Mouse (Mus musculus): ENCODE measurements at regions not wholly inside any gene's neighbourhood (a gene's known extent, or its start where the extent isn't known, plus 50 kb on each side); places are given as distances from the start of the nearest gene placed in this dataset.

DNA sequence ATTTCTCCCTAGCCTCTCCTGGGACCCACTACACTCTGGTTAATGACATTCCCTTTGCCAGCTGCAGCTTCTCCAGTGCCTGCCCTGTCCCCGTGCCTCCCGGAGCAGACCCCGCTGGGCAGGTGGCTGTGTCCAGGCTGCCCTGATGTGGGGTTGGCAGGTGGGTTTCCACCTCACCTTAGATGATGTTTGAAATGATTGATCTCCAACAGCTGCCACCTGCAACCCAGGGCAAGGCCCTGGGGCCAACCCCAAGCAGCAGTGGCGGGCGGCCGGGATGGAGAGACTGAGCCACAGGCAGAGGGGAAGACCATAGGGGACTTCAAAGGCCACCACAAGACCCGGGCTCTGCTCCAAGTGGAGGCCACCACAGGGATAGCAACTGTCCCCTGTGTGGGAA is 93.6 kb upstream of the Mvb12b start:
- no peak for DNase-seq

DNA sequence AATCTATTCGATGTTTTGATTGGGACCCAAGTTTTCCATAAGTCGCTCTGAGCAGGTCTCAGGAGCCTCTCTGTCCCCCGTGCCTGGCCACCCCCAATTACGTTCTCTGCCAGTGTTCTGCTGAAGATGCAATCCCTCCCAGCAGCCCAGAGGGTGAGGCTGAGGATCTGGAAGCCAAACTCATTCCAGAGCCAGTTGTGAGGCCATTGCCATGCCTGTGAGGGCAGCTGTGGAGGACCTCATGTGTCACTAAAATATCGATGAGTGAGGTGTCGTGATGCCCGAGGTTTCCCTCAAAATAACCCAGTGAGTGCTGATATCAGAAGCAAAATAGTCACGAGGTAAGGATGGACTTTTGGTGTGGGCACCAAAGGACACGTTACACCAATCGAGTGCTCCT is 93.1 kb upstream of the Mvb12b start:
- no peak for DNase-seq

DNA sequence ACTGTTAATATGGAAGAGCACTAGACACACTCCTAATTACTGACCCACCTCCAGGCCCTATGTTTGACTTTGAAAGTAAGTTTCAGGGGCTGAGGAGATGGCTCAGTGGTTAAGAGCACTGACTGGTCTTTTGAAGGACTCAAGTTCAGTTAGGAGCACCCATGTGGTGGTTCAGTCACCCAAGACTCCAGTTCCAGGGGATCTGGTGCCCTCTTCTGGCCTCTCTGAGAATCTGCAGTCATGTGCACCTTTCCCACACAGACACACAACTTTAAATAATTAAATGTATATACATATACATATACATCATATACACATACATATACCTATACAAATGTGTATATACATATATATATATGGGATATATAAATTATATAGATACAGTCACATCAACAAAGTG is 91.5 kb upstream of the Mvb12b start:
- no peak for DNase-seq

DNA sequence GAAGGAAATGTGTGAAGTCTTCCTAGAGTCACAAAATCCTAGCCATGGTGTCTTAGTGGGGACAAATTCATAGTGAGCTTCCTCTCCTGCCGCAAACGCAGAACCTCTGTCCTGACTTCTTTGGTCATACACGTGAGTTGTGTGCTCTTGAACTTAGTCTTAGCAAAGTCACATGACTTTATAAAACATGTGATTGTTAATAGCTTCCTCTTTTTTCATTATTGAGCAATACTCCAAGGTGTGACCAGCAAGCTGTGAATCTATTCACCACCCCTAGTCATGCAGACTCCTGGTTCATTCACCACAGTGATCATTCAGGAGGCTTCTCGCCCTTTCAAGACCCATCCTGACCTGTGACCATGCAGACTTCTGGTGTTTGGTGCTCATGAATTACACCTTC is 90.8 kb upstream of the Mvb12b start:
- DNase-seq = no peak

DNA sequence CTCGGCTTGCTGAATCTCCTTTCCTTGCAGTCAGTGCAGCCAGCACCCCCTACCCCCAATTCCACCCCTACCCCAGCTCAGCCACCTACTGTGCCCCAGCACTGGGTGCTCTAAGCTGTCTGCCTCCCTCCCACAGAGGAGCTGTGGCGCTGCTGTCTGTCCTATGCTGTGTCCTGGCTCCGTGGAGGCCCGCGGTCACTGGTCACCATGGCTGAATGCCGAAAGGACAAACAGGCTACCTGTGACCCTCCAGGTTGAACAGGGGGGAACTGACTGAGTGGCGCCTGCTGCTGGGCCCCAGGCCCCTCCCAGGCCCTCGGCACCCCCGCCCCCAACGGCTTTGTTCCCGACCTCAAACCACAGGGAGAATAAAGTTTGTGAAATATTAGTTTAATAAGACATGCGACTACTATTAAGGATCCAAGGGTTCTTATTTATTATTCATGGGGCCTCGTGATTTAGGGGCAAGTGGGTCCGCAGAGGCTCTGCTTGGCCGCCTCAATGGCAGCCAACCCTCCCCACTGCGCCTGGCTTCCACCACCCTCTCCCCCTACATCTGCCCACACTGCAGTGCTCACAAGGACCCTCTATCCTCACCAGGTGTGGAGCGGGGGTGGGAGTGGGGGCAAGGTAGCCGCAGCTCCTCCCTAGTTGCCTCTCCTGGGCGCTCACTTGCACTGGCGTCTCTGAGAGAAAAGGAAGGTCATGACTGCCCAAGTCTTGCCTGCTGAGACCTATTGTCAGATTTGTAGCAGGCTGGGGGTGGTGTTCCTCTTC is 90.0 kb upstream of the Mvb12b start:
- DNase-seq = no peak

DNA sequence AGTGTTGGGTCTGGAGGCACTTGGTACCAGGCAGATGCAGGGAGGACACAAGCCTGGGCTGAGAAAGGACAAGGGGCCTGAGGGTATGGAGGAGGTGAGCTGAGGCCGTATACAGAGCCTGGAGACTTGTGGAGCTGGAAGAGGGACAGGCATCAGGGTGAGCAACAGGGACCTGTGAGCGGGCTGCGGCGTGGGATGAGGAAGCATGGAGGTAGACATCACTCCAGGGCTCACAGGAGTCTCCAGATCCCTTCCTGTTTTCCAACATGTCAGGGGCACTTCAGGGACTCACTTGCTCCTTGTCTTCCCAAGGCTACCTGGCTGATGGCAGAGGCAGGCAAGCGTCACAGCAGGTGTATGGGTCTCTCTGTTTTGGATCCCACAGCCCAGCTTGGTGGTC is 89.4 kb upstream of the Mvb12b start:
- DNase-seq = no peak

DNA sequence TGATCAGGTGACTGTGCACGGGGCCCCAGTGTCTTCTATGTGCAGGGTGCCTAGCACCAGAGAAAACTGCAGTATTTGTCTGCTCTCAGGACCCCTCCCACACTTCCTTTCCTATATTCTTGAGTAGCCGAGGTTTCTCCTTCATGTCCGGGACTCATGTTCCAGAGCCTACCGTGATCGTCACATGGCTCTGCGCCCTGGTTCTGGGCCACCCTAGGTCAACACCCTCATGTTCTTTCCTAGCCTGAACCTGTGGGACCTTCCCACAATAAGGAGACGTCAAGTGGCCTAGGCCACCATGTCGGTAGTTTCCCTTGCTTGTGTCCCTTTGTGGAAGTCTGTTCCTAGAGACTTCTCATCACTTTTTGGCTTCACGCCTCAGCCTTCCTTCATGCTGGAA is 88.4 kb upstream of the Mvb12b start:
- DNase-seq = no peak

DNA sequence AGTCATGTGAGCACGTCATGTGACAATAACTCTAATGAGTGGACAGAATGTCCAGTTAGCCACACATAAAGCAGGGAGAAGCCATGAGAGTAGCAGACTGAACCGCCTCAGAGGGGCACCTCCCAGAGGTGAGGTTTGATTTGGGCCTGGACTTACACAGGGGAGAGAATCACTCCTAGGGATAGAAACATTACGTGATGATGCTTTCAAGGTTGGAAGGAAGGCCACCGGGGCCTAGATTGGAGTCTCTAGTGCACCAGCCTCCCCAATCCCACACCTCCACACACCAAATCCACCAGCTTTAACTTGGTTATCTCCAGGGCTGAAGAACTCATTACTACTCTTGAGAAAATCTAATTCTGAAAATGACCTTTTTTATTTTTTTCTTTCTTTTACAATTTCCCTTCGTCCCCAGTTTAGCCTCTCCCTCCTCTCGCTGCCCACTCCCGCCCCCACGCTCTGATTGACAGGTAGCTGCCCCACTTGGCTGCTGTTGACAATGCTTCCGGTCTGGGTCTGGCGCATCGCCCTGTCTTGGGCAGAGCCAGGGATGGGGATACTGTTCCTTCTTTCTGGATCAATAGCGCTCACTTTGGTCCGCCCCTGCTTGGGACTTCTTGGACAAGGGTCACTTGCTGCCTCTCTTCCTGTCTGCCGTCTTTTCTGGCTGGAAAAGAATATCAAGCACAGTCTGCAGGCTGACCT is 87.8 kb upstream of the Mvb12b start:
- DNase-seq = peak; percentile 76 to 85

DNA sequence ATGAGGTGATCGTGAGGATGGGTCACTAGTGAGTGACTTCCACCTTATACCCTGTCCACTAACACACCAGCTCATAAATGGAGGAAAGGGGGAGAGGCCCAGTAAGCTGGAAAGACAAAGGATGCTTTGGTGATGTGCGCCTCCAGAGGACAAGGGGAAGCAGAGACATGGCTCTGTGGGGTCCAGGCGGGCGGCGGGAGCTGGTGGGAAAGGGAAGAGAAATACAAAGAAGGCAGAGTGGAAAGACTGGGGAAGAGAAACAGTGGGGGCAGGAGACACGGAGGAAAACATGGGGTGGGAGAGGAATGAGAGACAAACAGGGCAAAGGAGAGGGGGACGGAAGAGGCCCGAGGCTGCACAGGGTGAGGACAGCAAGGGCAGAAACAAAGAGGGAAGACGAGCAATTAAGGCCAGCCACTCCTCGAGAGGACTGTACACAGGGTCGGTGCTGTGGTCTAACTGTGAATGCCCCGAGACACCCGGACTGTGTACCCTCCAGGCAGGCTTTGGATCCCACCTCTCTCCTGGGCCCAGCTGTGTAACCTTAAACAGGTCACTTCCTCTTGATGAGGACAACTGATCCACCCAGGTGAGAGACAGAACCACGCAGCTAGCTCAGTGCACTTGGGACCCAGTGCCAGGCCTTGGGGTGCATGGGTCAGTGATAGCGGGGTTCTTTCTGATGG is 87.1 kb upstream of the Mvb12b start:
- DNase-seq = no peak

DNA sequence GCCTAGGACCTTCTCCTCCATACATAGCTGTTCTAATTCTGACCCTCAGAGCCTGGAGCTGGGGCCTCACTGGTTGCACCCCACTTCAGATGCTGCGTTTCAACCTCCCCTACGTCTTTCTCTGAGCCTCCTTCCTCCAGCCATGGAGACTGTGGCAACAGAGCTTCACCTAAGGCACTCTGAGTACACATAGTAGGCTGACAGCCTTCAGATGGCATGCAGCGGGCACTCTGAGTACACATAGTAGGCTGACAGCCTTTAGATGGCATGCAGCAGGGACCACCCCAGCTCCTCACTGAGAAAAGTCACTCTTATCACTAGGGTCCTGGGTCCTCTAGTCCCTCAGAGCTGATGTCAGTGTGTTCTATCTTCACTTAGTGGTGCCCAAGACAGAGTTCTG is 86.3 kb upstream of the Mvb12b start:
- no peak for DNase-seq

DNA sequence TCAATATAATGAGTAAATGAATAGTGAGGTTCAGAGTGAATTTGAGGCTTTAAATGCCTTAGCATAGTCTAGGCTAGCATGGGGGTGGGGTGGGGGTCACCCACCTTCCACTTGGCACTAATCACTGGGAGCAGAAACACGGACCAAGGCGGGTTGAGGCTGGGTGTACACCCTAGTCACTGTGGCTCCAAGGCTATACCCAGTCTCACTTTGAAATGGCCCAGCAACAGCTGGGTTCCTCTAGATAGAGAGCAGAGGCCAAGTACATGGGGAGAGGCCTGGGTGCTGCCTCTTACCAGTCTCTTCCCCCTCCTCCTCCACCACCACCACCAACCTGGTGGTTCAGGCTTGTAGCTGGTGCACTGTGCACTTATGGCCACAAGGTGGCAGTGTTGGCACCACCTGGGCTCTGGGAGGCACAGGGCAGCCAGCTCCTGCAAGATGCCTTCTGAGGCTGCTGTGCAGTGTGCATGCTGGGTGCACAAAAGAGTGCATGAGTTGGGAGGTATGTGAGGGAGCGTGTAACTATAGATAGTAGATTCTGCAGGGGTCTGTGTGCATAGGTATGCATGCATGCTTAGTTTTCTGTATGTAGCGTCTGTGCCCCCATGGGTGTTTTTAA is 85.6 kb upstream of the Mvb12b start:
- DNase-seq = peak; percentile 89 to 91

DNA sequence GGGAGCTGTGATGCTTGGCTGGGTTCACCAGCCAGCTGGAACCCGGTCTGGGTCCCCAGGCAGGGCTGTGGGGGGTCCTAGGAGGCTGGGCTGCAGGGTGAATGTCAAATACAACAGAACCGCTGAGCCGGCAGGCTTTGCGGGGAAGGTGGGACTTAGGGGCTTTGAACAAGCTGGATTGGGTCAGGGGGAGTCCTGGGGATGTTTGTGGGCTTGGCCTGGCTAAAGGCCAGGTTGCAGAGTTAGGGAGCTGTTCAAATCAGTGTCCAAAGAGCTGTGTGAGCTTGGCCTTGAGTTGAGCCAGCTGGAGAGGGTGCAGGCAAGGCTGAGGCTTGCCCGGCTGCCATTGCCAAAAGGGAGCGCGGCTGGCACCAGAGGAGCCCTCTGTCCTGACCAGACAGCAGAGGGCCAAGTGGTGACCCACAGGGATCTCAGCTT is 79.3 kb upstream of the Mvb12b start:
- peak; percentile 85 for DNase-seq

DNA sequence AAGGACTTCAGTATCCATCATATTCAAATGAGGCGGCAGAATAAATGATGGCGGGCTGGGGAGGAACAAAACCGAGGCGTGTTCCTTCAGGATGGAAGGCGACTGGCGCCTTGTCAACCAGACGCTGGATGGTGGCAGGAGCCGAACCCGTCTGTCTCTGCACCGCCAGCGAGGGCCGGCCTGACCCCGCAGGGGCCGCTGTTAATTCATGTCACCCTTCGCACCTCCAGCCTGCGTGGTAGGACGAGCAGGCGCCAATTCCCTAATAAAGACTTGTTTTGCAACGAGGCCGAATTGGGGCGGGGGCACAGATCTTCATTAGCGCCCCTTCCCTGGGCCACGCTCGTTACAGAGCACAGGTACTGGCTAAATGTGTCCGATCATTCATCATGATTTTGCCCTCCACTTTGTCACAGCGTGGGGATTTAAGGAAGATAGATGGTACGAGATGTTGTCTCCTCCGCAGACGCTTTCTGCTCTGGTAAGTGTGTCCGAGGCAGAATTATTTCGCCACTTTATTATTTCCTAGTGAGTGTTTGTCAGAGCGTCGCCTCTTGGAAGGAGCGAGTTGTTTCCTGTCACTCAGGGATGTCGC is 78.7 kb upstream of the Mvb12b start:
- DNase-seq = peak; percentile 71 to 74

DNA sequence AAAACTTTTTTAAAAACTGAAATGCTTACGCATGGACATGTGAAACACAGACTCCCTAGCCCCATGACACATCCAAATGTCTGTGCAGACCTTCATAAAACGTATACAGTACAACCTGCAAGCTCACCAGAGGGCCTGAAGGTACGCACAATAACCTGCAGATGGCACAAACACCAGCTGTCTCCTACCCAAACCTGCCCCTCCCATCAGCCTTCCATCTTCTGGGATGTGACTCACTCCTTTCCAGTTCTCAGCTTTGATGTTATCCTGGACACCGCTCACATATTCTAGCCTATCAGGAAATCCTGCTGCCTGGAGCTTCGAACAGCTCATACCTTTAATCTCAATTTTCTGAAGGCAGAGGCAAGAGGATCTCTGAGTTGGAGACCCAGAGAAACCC is 76.3 kb upstream of the Mvb12b start:
- DNase-seq = no peak

DNA sequence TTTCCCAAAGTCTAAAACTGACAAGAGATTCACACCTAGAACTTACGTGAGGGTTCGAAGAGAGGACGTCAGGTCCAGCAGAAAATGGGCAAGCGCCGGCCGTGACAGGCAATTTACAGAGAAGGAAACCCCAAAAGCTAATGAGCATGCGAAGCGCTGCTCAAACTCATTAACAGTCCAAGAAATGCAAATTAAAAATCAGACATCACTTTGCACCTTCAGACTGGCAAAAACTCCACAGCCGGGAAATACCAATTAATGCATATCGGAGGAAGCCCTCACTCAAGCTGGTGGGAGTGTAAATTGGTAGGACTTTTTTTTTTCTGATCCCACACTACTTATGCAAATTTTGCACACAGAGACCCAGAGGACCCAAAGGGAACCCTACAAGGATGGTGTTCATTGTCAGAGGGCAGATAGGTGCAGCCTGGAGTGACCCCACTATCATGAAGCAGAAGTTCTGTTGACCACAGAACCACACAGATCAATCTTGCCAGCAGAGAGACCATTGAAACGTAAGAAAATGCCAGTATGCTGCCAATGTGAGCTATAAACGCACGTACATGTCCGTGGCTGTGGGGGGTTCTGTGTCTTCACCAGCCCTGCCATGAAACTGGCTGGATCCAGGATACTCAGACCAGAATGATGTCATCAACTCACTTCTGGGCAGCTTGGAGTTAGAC is 74.8 kb upstream of the Mvb12b start:
- DNase-seq = no peak

DNA sequence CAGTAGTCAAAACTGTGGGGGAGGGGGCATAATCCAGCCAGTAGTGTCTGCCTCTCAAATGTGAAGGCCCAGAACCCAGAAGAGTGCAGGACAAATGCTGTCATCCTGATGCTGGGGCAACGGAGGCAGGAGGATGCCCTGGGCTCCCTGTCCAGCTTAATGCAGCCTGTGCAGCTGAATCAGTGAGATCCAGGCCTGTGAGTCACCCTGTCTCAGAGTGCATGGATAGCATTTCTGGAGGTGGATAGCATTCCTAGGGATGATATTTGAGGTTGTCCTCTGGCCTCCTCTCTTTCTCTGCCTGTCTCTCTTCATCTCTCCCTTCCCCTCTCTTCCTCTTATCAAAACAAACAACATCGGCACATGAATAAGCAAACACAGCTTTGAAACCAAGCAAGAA is 73.8 kb upstream of the Mvb12b start:
- DNase-seq = no peak

DNA sequence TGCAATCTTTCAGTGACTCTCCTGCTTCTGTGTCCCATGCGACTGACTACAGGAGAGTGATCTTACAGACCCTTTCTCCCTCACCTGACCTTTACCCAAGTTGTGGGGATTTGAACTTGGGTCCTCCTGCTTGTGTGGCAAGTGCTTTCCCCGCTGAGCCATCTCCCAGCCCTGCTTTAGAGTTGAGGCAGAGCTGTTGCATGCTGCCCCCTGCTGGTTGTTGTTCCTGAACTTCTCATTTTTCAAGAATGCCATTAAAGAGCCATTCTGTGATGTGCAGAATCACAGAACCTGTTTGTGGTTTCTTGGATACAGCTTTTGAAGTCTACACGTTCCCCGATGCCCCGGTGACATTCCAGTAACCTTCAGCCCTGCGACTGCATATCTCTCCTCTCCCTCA is 70.0 kb upstream of the Mvb12b start:
- peak; percentile 33 to 63 for DNase-seq

DNA sequence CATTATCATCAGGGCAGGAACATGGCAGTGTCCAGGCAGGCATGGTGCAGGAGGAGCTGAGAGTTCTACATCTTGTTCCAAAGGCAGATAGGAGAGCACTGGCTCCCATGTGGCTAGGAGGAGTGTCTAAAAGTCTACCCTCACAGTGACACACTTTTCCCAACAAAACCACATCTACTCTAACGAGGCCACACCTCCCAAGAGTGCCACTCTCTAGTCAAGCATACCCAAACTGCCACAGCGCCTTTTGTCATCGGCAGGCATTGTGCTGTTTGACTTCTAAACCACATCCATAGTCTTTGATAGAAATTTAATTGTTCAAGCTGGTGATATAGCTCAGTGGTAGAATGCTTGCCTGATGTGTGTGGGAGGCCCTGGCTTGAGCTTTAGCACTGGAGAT is 56.6 kb upstream of the Mvb12b start:
- no peak for DNase-seq

DNA sequence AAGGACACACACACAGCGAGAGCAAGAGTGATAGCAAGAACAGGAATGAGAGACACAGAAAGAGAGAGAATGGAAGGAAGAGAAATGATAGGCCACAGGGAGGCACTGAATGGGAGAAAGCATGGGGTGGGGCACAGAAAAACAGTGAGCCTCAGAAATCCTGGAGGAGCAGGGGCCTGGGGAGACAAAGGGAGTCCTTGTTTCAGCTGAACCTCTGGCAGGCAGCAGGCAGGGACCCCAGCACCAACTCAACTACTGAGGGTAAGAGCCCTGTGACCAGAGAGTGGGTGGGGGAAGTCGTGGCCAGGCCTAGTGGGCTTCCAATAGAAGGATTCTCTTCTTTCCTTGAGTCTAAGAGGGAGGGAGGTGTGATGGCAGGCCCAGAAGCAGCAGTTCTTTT is 54.3 kb upstream of the Mvb12b start:
- DNase-seq = no peak

DNA sequence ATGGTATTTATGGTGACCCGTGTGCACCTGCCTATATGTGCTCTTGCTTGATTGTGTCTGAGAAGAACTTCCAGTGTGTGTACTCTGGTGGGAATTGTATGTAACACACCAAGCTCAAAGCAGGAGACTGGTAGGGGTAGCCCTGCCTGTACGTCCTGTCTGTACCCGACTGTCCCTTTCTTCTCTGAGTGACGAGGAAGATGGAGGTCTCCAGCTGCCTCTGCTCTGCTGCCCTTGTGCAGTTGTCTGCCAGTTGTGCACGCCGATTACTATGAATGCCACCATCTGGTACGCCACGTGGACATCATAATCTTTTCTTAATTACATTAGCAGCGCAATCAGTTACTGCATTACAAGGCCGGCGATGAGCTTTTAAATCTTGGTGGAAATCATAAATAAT is 53.6 kb upstream of the Mvb12b start:
- no peak for DNase-seq

DNA sequence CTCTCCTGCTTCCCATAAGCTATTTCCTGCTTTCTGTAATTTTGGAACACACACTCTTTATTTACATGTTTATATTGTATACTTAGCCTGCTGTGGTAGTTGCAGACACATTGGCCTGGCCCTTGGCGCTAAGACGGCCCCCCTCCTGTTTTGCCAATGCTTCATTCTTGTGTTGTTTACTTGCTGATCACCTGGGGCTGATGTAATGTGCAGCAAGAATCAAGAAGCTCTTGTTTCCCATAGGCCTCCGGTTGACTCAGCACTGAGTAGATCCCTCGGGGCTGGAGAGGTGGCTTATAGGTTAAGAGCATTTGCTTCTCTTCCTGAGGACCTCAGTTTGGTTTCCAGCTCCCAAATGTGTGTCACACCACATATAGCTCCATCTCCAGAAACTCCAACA is 52.1 kb upstream of the Mvb12b start:
- DNase-seq = no peak
